Mouse (Mus musculus) neural tube, embryonic 11.5 days (tissue): ENCODE results near the gene Nfatc2. TPM values are rescaled to one million over a fixed set of nuclear protein-coding genes. Genes with fewer than 3 reads are reported as not detected.
A peak's percentile ranks its signal among the peaks of the same experiment; 100 is the strongest.

Experiments used
- ATAC-seq: fragments of 200-750 bp; cut with Nextera tagmentation; 2 replicates; pipeline ENCODE4 v1.8.0; 2017; ENCODE audit warnings: moderate number of reproducible peaks, mild to moderate bottlenecking, moderate TSS enrichment, moderate library complexity; ENCODE audit not compliant: insufficient read depth, low FRiP score, low TSS enrichment
- DNase-seq: peaks from one replicate; pipeline ENCODE4 v3.0.0-alpha.2; 2015; ENCODE audit warnings: low spot score
- H3K27ac ChIP-seq: fragments of 300-500 bp; sonication (generic); 2 replicates; pipeline ENCODE4 v1.5.1; 2014; ENCODE audit warnings: low read depth, mild to moderate bottlenecking, low read length
- H3K27me3 ChIP-seq: fragments of 300-500 bp; sonication (generic); 2 replicates; pipeline ENCODE4 v1.6.1; 2014; ENCODE audit warnings: mild to moderate bottlenecking, low read length, mixed read lengths; ENCODE audit not compliant: control insufficient read depth, insufficient read depth
- H3K36me3 ChIP-seq: fragments of 300-500 bp; sonication (generic); 2 replicates; pipeline ENCODE4 v1.6.1; 2014; ENCODE audit warnings: mild to moderate bottlenecking, low read length, moderate library complexity, mixed read lengths; ENCODE audit not compliant: control insufficient read depth, insufficient read depth
- H3K4me1 ChIP-seq: fragments of 300-500 bp; sonication (generic); 2 replicates; pipeline ENCODE4 v1.6.1; 2014; ENCODE audit warnings: low read length, mixed read lengths; ENCODE audit not compliant: control insufficient read depth, insufficient read depth
- H3K4me2 ChIP-seq: fragments of 300-500 bp; sonication (generic); 2 replicates; pipeline ENCODE4 v1.6.1; 2014; ENCODE audit warnings: low read depth, mild to moderate bottlenecking, moderate library complexity
- H3K4me3 ChIP-seq: fragments of 300-500 bp; sonication (generic); 2 replicates; pipeline ENCODE4 v1.5.1; 2014; ENCODE audit warnings: low read depth, low read length
- H3K9ac ChIP-seq: fragments of 300-500 bp; sonication (generic); 2 replicates; pipeline ENCODE4 v1.6.1; 2014; ENCODE audit warnings: mild to moderate bottlenecking, low read length
- H3K9me3 ChIP-seq: fragments of 300-500 bp; sonication (generic); 2 replicates; pipeline ENCODE4 v1.6.1; 2016; ENCODE audit warnings: low read length; ENCODE audit not compliant: control insufficient read depth
- WGBS: fragments of 180-500 bp; shearing (Covaris S2); extraction: QIAGEN DNeasy Blood & Tissue Kit; methylation state at CpG from one replicate; pipeline ENCODE4 v1.1.7; 2014; 5-methylcytosine and 5-hydroxymethylcytosine counted together
- polyA plus RNA-seq: library from polyadenylated mRNA; unstranded; fragments of >200 nt; fragmentation: Nextera tagmentation; extraction: Ambion mirVana; gene quantifications from 2 replicates; pipeline ENCODE4 v1.2.1, GENCODE M21; 2014

Nfatc2 gene
- polyA plus RNA-seq, 1 experiment from 2014 or later = 0.93 TPM

DNA sequence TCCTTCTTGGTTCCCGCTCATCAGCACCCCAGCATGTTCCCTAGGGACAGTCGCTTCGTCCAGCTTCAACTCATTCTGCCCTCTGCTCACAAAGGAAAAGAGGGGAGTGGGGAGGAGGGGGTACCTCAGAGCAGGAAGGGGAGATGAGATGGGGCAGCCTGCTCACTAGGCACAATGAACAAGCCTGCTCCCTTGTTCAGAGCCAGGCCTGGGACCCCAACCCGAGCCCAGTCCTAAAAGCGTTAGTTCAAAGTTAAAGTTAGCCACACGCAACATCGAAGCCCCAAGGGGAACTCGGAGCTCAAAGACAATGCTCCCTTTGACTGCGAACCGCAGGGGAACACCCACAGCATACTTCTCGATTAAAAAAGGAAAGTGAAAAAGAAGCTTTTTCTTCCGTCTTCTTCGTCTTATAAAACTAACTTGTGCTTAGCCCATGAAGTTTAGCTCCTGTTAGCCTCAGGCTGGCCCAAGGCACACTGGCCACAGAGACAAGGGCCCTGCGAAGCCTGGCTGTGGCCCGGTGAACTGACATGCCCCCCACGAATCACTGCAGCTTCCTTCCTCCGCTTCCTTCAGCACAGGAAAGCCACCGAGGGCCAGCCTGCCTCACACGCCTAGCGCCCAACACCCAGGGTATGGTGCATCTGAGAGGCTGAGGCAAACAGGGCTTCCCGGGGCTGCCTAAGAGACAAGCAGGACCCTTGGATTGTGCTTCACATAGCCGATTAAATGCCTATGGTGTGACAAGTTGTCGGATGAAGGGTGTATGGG lies 45.4 kb downstream of the Nfatc2 start:
- Histone ChIP-seq H3K27ac (no peak overlapping the region), H3K36me3 (no peaks in the 10 kb centered on the region), H3K4me2 (no peak overlapping the region), H3K4me1 (peaks cover 8% of the 10 kb centered on the region; the same call in 1 of the 2 replicates), H3K9me3 (no peaks in the 10 kb centered on the region), H3K27me3 (no peaks in the 10 kb centered on the region), H3K4me3 (no peak overlapping the region), H3K9ac (no peak overlapping the region)
- ATAC-seq = no peak
- 45% methylated on average over 23 of the region's 23 CpGs for WGBS
- no peak for DNase-seq

DNA sequence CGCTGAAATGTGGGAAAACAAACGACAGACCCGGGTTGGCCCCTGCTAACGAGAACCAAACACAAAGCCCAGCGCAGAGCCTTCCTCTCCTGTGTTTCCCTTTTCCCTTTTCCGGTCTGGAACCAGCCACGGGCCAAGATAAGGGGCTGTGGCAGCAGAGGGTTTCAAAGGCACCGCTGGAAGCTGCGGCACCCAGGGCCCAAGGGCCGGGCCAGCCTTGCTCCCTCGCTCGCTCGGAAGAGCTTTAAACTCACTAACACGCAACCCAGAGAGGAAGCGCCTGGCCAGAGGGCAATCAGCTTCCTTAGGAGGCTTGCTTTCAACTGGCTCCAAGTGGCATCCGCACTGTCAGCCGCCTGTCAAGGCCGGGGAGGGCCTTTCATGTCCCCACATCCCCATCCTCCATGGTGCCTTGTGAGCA lies 47.9 kb downstream of the Nfatc2 start:
- H3K27me3 ChIP-seq = no peaks in the 10 kb centered on the region
- no peak overlapping the region for H3K27ac ChIP-seq
- WGBS = 32% methylated on average over 18 of the region's 18 CpGs
- no peak for ATAC-seq
- H3K4me3 ChIP-seq = no peak overlapping the region
- no peak for DNase-seq
- H3K9ac ChIP-seq = peak overlapping the region; percentile 29
- H3K36me3 ChIP-seq = no peaks in the 10 kb centered on the region
- H3K4me1 ChIP-seq = peaks cover 8% of the 10 kb centered on the region; the same call in 1 of the 2 replicates
- H3K4me2 ChIP-seq = no peak overlapping the region
- no peaks in the 10 kb centered on the region for H3K9me3 ChIP-seq

DNA sequence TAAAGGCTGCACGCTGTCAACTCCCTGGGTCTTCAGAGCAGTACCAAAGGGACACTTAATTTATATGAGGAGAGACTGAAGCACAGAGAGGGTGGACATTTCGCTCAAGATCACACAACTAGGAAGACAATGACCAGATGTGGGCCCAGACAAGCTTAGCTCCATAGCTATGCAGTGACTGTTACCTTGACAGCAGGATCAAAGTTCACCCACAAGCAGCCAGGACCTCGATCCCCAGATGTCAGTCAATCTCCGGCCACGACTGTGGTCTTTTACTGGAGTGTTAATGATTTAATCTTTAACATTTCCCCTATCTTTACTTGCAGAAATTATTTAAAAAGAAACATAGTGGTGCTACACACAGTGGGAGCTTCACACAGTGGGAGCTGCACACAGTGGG lies 49.1 kb downstream of the Nfatc2 start:
- Histone ChIP-seq H3K4me2 (no peak overlapping the region), H3K36me3 (no peaks in the 10 kb centered on the region), H3K9ac (no peak overlapping the region; the same call in 1 of the 2 replicates), H3K4me3 (no peak overlapping the region), H3K4me1 (peaks cover 8% of the 10 kb centered on the region; the same call in 1 of the 2 replicates), H3K9me3 (no peaks in the 10 kb centered on the region), H3K27ac (no peak overlapping the region), H3K27me3 (no peaks in the 10 kb centered on the region)
- ATAC-seq (no peak), DNase-seq (no peak)
- WGBS = 61% methylated on average over 5 of the region's 5 CpGs

DNA sequence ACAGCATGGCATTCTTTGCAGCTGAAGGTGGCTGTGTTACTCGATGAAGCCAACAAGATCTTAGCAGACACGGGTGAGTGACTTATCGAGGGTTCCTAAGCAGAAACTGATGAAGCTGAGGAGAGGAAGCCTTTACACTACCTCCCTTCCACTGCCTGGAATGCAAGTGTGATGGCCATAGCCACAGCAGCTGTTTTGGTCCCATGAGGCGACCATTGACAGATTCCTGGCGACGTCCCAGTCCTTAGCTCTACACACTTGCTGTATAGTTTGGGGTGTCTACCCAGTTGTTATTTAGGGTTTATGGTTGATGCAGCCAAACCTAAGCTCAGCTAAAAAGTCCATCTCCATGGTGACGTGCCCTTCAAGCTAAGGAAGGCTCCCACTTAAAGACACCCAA lies 50.2 kb downstream of the Nfatc2 start:
- Histone ChIP-seq H3K4me3 (no peak overlapping the region), H3K9ac (no peak overlapping the region), H3K4me2 (no peak overlapping the region), H3K4me1 (peaks cover 2% of the 10 kb centered on the region; the same call in 1 of the 2 replicates), H3K27me3 (no peaks in the 10 kb centered on the region), H3K27ac (no peak overlapping the region), H3K36me3 (no peaks in the 10 kb centered on the region), H3K9me3 (no peaks in the 10 kb centered on the region)
- DNase-seq (no peak), ATAC-seq (no peak)
- 92% methylated on average over 7 of the region's 7 CpGs for WGBS

DNA sequence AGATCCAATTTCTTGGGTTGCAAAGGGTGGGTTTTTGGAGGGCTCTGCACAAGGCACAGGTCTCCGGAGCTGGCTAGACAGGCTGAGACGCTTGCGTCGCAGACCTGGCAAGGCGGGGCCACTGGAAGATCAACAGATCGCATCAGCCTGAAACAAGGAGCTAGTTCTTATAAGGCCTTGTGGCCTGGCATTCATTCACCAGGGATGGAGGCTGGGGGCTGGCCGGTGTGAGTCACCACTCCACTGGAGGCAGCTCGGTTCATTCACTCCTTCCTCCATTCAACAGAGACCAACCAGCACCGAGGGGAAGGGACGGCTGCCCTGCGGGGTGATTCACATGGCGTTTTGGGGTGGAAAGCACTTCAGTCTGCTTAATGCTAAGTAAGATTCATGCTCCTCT lies 52.1 kb downstream of the Nfatc2 start:
- Histone ChIP-seq H3K9ac (no peak overlapping the region), H3K4me1 (peaks cover 2% of the 10 kb centered on the region; the same call in 1 of the 2 replicates), H3K36me3 (no peaks in the 10 kb centered on the region), H3K9me3 (no peaks in the 10 kb centered on the region), H3K27me3 (no peaks in the 10 kb centered on the region), H3K27ac (no peak overlapping the region), H3K4me3 (no peak overlapping the region), H3K4me2 (no peak overlapping the region)
- ATAC-seq = no peak
- WGBS = 69% methylated on average over 12 of the region's 12 CpGs
- DNase-seq = no peak

DNA sequence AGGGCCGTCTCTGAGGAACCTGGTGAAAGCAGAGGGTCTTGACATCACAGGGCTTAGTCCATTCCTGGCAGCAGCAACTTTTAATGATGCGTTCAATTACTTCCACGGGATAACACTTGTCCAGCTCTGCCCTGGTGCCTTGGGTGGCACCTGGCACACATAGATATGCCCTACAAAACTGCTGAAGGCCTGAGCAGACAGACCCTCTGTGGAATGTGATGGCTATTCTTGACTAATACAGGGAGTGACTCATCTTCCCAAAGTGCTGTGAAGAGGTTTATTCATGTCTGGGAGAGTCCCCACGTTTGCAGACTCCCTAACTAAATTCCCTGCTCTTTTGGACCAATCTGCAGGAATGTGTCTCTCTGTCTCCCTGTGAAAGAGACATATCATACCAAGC lies 53.4 kb downstream of the Nfatc2 start:
- 72% methylated on average over 4 of the region's 4 CpGs for WGBS

DNA sequence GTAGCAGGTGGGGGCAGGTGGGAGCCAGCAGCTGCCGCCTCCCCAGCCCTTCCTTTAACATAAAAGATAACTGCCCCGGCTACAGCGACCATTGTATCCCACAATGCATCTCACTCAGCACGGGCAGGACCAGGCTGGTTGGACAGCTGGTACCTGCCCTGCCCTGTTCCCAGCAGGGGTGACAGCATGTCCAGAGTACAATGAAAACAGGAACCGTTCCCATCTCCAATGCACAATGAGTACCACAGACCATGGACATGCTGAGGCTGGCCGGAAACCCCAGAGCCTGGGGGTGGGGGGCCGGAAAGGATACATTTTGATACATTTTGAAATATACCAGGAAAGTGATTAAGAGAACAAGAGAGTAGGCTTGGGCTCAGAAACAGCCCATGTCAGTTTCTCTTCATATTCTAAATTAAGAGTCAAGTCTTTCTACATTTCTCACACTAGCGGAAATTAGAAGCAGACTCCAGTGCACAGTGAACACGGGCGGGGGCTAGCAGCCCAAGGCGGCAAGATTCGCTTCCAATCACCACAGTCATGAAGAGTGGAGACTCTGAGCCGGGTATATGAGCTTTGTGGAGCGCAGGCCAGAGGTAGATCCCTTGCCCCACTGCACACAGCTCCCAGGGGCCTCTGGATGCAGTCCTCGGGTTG lies 55.4 kb downstream of the Nfatc2 start:
- Histone ChIP-seq H3K4me3 (no peak overlapping the region), H3K4me2 (no peak overlapping the region), H3K9me3 (no peaks in the 10 kb centered on the region), H3K36me3 (no peaks in the 10 kb centered on the region), H3K9ac (no peak overlapping the region), H3K4me1 (no peaks in the 10 kb centered on the region), H3K27me3 (no peaks in the 10 kb centered on the region), H3K27ac (no peak overlapping the region)
- 76% methylated on average over 15 of the region's 15 CpGs for WGBS
- no peak for DNase-seq
- ATAC-seq = 0 out of 2 replicates have a peak, but pooled peaks have one; percentile 6

More for the DNA sequence above, 53.4 kb downstream of the Nfatc2 start:
- Histone ChIP-seq H3K27me3 (no peaks in the 10 kb centered on the region), H3K9ac (no peak overlapping the region), H3K4me3 (no peak overlapping the region), H3K4me1 (no peaks in the 10 kb centered on the region; the same call in 1 of the 2 replicates), H3K9me3 (no peaks in the 10 kb centered on the region), H3K36me3 (no peaks in the 10 kb centered on the region), H3K27ac (no peak overlapping the region), H3K4me2 (no peak overlapping the region)
- no peak for DNase-seq
- no peak for ATAC-seq

DNA sequence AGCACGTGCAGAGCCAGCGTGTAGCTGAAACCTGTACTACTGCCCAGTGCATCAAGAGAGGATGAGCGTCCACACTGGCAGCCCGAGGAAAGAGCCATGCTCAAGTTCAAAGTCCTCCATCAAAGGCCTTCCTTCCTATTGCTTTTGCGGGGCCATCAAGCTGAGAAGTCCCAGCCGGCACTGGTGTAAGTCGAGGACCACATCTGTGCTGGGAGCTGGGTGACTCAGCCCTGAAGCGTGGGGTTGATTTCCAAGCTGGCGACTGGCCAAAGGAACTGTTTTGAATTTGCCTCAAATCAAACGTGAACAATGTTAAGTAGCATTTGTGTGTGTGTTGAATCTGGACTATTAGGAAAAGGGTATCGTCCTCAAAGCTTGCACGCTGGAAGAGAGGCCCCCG lies 57.4 kb downstream of the Nfatc2 start:
- WGBS = 67% methylated on average over 13 of the region's 13 CpGs
- ATAC-seq = no peak
- H3K9me3 ChIP-seq = no peaks in the 10 kb centered on the region

DNA sequence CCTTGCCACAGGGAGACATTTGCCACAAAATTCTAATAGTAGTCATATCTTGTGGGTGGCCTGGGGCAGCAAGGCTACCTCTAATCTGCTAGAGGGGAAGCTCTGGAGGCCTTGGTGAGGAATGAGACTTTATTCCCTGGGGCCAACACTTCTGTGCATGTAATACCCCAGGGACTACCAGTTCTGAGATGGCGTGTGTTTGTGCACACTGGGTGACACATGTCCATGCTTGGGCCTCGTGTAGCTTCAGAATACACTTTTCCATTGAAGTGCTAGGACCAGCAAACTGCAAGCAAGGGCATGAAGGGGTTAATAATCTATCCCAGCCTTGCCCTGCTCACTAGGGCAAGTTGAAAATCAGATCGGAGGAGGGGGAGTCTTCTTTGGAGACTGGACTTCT lies 58.4 kb downstream of the Nfatc2 start:
- DNase-seq (no peak), ATAC-seq (no peak)
- H3K9ac ChIP-seq = no peak overlapping the region
- no peak overlapping the region for H3K4me2 ChIP-seq
- no peaks in the 10 kb centered on the region for H3K36me3 ChIP-seq
- H3K4me3 ChIP-seq = no peak overlapping the region
- H3K27ac ChIP-seq = no peak overlapping the region
- H3K9me3 ChIP-seq = no peaks in the 10 kb centered on the region
- H3K4me1 ChIP-seq = no peaks in the 10 kb centered on the region
- 67% methylated on average over 3 of the region's 3 CpGs for WGBS
- no peaks in the 10 kb centered on the region for H3K27me3 ChIP-seq

More for the DNA sequence above, 57.4 kb downstream of the Nfatc2 start:
- no peak overlapping the region for H3K9ac ChIP-seq
- no peaks in the 10 kb centered on the region for H3K27me3 ChIP-seq
- H3K27ac ChIP-seq = no peak overlapping the region
- H3K36me3 ChIP-seq = no peaks in the 10 kb centered on the region
- H3K4me1 ChIP-seq = no peaks in the 10 kb centered on the region
- DNase-seq = no peak
- no peak overlapping the region for H3K4me2 ChIP-seq
- no peak overlapping the region for H3K4me3 ChIP-seq
